Mouse (Mus musculus): ENCODE results near the gene Il11. TPM values are rescaled to one million over a fixed set of nuclear protein-coding genes. Genes with fewer than 3 reads are reported as not detected.
"Not testable (repeated sequence)": the region's sequence is repeated elsewhere in the genome, so short reads cannot be mapped to it uniquely, and the experiment has no call there.

Il11 gene
- polyA plus RNA-seq, 1 experiment from 2014 or later: 0.65 TPM

- H3K4me1 ChIP-seq (replicated peaks; ENCODE audit: control insufficient read depth, insufficient read depth): no peaks in the 10 kb centered on the region
- TF ChIP-seq CTCF (IDR thresholded peaks at IDR 0.05; ENCODE audit: low read depth): peak; percentile 83
- no peak for TF ChIP-seq EP300 (optimal IDR thresholded peaks at IDR 0.05)
- H3K36me3 ChIP-seq (ENCODE audit: control insufficient read depth, insufficient read depth, low read length): peaks cover 8% of the 10 kb centered on the region
- DNase-seq (ENCODE audit: low spot score) (peak; percentile 37), ATAC-seq (ENCODE audit: low FRiP score, low TSS enrichment) (peak; percentile 43; the same call in 1 of the 2 replicates)
- H3K27me3 ChIP-seq (ENCODE audit: control insufficient read depth, insufficient read depth, low read length): no peaks in the 10 kb centered on the region
- no peaks in the 10 kb centered on the region for H3K9me3 ChIP-seq (ENCODE audit: control insufficient read depth, low read length)
- no peak overlapping the region for H3K27ac ChIP-seq (replicated peaks)
- no peak overlapping the region for H3K9ac ChIP-seq (ENCODE audit: low read length)
- 70% methylated on average over 7 of the region's 7 CpGs for WGBS
- H3K4me2 ChIP-seq (replicated peaks; ENCODE audit: low read depth): no peak overlapping the region
- H3K4me3 ChIP-seq (ENCODE audit: low read depth, low read length): no peak overlapping the region
These were observed 24.1 kb upstream of the Il11 start for GRCm38 (mm10) chr7:4806716-4807115.

GRCm38 (mm10) chr7:4802247-4802646 lies 19.6 kb upstream of the Il11 start:
- ATAC-seq (ENCODE audit: low FRiP score, low TSS enrichment) (no peak), DNase-seq (ENCODE audit: low spot score) (no peak)
- no peaks in the 10 kb centered on the region for H3K4me1 ChIP-seq (replicated peaks; ENCODE audit: control insufficient read depth, insufficient read depth)
- TF ChIP-seq CTCF (IDR thresholded peaks at IDR 0.05; ENCODE audit: low read depth) (0 out of 2 replicates have a peak, but pooled peaks have one; percentile 4), EP300 (optimal IDR thresholded peaks at IDR 0.05) (no peak)
- H3K4me3 ChIP-seq (ENCODE audit: low read depth, low read length): no peak overlapping the region
- H3K36me3 ChIP-seq (ENCODE audit: control insufficient read depth, insufficient read depth, low read length): peaks cover 6% of the 10 kb centered on the region
- H3K4me2 ChIP-seq (replicated peaks; ENCODE audit: low read depth): no peak overlapping the region
- H3K9ac ChIP-seq (ENCODE audit: low read length): no peak overlapping the region
- no peaks in the 10 kb centered on the region for H3K9me3 ChIP-seq (ENCODE audit: control insufficient read depth, low read length)
- H3K27ac ChIP-seq (replicated peaks): no peak overlapping the region
- no peaks in the 10 kb centered on the region for H3K27me3 ChIP-seq (ENCODE audit: control insufficient read depth, insufficient read depth, low read length)

GRCm38 (mm10) chr7:4795767-4796433 lies 13.2 kb upstream of the Il11 start:
- DNase-seq (ENCODE audit: low spot score) (no peak), ATAC-seq (ENCODE audit: low FRiP score, low TSS enrichment) (no peak)
- H3K4me3 ChIP-seq (ENCODE audit: low read depth, low read length): no peak overlapping the region
- H3K9me3 ChIP-seq (ENCODE audit: control insufficient read depth, low read length): no peaks in the 10 kb centered on the region
- no peaks in the 10 kb centered on the region for H3K27me3 ChIP-seq (ENCODE audit: control insufficient read depth, insufficient read depth, low read length)
- no peak overlapping the region for H3K4me2 ChIP-seq (replicated peaks; ENCODE audit: low read depth)
- H3K9ac ChIP-seq (ENCODE audit: low read length): no peak overlapping the region
- H3K4me1 ChIP-seq (replicated peaks; ENCODE audit: control insufficient read depth, insufficient read depth): 0 out of 2 replicates have a peak, but pooled peaks cover 4% of the 10 kb centered on the region
- 70% methylated on average over 7 of the region's 7 CpGs for WGBS
- peaks cover 11% of the 10 kb centered on the region; the same call in 1 of the 2 replicates for H3K36me3 ChIP-seq (ENCODE audit: control insufficient read depth, insufficient read depth, low read length)
- H3K27ac ChIP-seq (replicated peaks): 0 out of 2 replicates have a peak overlapping the region, but pooled peaks have one; percentile 4
- TF ChIP-seq EP300 (optimal IDR thresholded peaks at IDR 0.05) (no peak), CTCF (IDR thresholded peaks at IDR 0.05; ENCODE audit: low read depth) (peak; percentile 87)

GRCm38 (mm10) chr7:4794631-4795168 lies 12.0 kb upstream of the Il11 start:
- Histone ChIP-seq H3K4me2 (replicated peaks; ENCODE audit: low read depth) (no peak overlapping the region), H3K36me3 (ENCODE audit: control insufficient read depth, insufficient read depth, low read length) (peaks cover 11% of the 10 kb centered on the region; the same call in 1 of the 2 replicates), H3K4me1 (replicated peaks; ENCODE audit: control insufficient read depth, insufficient read depth) (0 out of 2 replicates have a peak, but pooled peaks cover 4% of the 10 kb centered on the region), H3K9ac (ENCODE audit: low read length) (no peak overlapping the region), H3K4me3 (ENCODE audit: low read depth, low read length) (no peak overlapping the region), H3K9me3 (ENCODE audit: control insufficient read depth, low read length) (no peaks in the 10 kb centered on the region), H3K27ac (replicated peaks) (no peak overlapping the region), H3K27me3 (ENCODE audit: control insufficient read depth, insufficient read depth, low read length) (no peaks in the 10 kb centered on the region)
- TF ChIP-seq CTCF (IDR thresholded peaks at IDR 0.05; ENCODE audit: low read depth) (no peak), EP300 (optimal IDR thresholded peaks at IDR 0.05) (no peak)
- WGBS: 57% methylated on average over 3 of the region's 3 CpGs
- no peak for DNase-seq (ENCODE audit: low spot score)
- no peak for ATAC-seq (ENCODE audit: low FRiP score, low TSS enrichment)

- Histone ChIP-seq H3K4me3 (ENCODE audit: low read depth, low read length) (peak overlapping the region; percentile 86), H3K4me2 (replicated peaks; ENCODE audit: low read depth) (peak overlapping the region; percentile 66), H3K36me3 (ENCODE audit: control insufficient read depth, insufficient read depth, low read length) (peaks cover 11% of the 10 kb centered on the region; the same call in 1 of the 2 replicates), H3K27me3 (ENCODE audit: control insufficient read depth, insufficient read depth, low read length) (no peaks in the 10 kb centered on the region), H3K4me1 (replicated peaks; ENCODE audit: control insufficient read depth, insufficient read depth) (peaks cover 4% of the 10 kb centered on the region; the same call in 1 of the 2 replicates), H3K9me3 (ENCODE audit: control insufficient read depth, low read length) (no peaks in the 10 kb centered on the region), H3K9ac (ENCODE audit: low read length) (peak overlapping the region; percentile 97), H3K27ac (replicated peaks) (peak overlapping the region; percentile 96; the same call in 1 of the 2 replicates)
- DNase-seq (ENCODE audit: low spot score): no peak
- TF ChIP-seq EP300 (optimal IDR thresholded peaks at IDR 0.05): no peak
- no peak for TF ChIP-seq CTCF (IDR thresholded peaks at IDR 0.05; ENCODE audit: low read depth)
- WGBS: 32% methylated on average over 4 of the region's 4 CpGs
- no peak for ATAC-seq (ENCODE audit: low FRiP score, low TSS enrichment)
These were observed 11.0 kb upstream of the Il11 start for GRCm38 (mm10) chr7:4793674-4794073.

- not testable (repeated sequence) for H3K4me1 ChIP-seq (replicated peaks; ENCODE audit: control insufficient read depth, insufficient read depth); ATAC-seq (ENCODE audit: low FRiP score, low TSS enrichment); H3K27me3 ChIP-seq (ENCODE audit: control insufficient read depth, insufficient read depth, low read length); DNase-seq (ENCODE audit: low spot score); H3K9me3 ChIP-seq (ENCODE audit: control insufficient read depth, low read length)
- peak overlapping the region; percentile 97 for H3K9ac ChIP-seq (ENCODE audit: low read length)
- H3K36me3 ChIP-seq (ENCODE audit: control insufficient read depth, insufficient read depth, low read length): peaks cover 11% of the 10 kb centered on the region; the same call in 1 of the 2 replicates
- H3K27ac ChIP-seq (replicated peaks): peak overlapping the region; percentile 96
- peak overlapping the region; percentile 86 for H3K4me3 ChIP-seq (ENCODE audit: low read depth, low read length)
- peak overlapping the region; percentile 66 for H3K4me2 ChIP-seq (replicated peaks; ENCODE audit: low read depth)
- WGBS: 1% methylated on average over 31 of the region's 31 CpGs
These were observed 10.6 kb upstream of the Il11 start for GRCm38 (mm10) chr7:4793248-4793647.
